Mouse (Mus musculus): ENCODE measurements around the gene Myocd.

GRCm38 (mm10) chr11:65137145-65137652, 132.6 kb downstream of the Myocd start:
- TF ChIP-seq CTCF (IDR thresholded peaks at IDR 0.05; ENCODE audit: extremely low read depth, insufficient read length, insufficient replicate concordance, low read depth, low read length), result no peak
- no peak for TF ChIP-seq POLR2A (IDR thresholded peaks at IDR 0.05; ENCODE audit: low read depth, low read length)
